Mouse (Mus musculus) T-helper 2 cell (primary cell): Measurements from ENCODE around the gene C87414.
"Not testable (repeated sequence)": the region's sequence is repeated elsewhere in the genome, so short reads cannot be mapped to it uniquely, and the experiment has no call there.

Experiments used
- in situ Hi-C: fragments of 300-600 bp; cut with MboI, MseI; formaldehyde crosslinking; loops from one replicate; pipeline ENCODE4 v1.15.1; 2025; ENCODE audit warnings: high pct_unique_total_duplicates

The C87414 gene

GRCm38 (mm10) chr5:93671451-93671850 is at the start of gene C87414:
Gene C87414, minus strand, starts transcription at chr5:93671551.
- in situ Hi-C loops = not testable (repeated sequence)

DNA sequence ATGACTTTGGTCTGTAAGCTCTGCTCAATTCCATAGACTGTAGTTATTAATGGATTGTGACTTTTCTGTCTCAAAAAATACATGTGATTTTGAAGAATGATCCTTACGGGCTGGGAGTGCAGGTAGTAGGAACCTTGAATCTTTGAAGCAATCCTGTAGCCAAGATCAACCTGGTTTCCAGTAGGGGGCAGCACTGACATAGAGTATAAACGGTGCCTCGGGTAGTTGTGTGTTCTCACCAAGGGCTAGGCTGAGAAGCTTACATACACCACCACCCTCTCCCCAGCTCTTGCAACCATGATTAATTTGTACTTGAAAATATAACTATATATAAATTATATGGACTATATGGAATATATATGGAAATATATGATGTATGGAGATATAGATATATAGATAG is 13.3 kb upstream of the C87414 start:
- in situ Hi-C loops = not testable (repeated sequence)
